Mouse (Mus musculus): ENCODE results near the gene Tmtc4.

The Tmtc4 gene

GRCm38 (mm10) chr14:122882201-122882639, 101.6 kb downstream of the Tmtc4 start:
- no peaks in the 10 kb centered on the region for H3K27me3 ChIP-seq (ENCODE audit: control insufficient read depth, insufficient read depth, low read length, poor library complexity, severe bottlenecking)
- no peaks in the 10 kb centered on the region for H3K36me3 ChIP-seq (ENCODE audit: control insufficient read depth, insufficient read depth, low read length, poor library complexity, severe bottlenecking)
- no peak for DNase-seq (ENCODE audit: low read depth, low spot score)

- no peak for DNase-seq (ENCODE audit: low read depth, low spot score)
- Histone ChIP-seq H3K27me3 (ENCODE audit: control insufficient read depth, insufficient read depth, low read length, poor library complexity, severe bottlenecking) (no peaks in the 10 kb centered on the region), H3K36me3 (ENCODE audit: control insufficient read depth, insufficient read depth, low read length, poor library complexity, severe bottlenecking) (0 out of 2 replicates have a peak, but pooled peaks cover 2% of the 10 kb centered on the region)
Observed at GRCm38 (mm10) chr14:122881699-122882098, 102.1 kb downstream of the Tmtc4 start.

- DNase-seq (ENCODE audit: low read depth, low spot score): no peak
- H3K36me3 ChIP-seq (ENCODE audit: control insufficient read depth, insufficient read depth, low read length, poor library complexity, severe bottlenecking): 0 out of 2 replicates have a peak, but pooled peaks cover 3% of the 10 kb centered on the region
- no peaks in the 10 kb centered on the region for H3K27me3 ChIP-seq (ENCODE audit: control insufficient read depth, insufficient read depth, low read length, poor library complexity, severe bottlenecking)
Observed at GRCm38 (mm10) chr14:122880291-122880690, 103.5 kb downstream of the Tmtc4 start.

DNA sequence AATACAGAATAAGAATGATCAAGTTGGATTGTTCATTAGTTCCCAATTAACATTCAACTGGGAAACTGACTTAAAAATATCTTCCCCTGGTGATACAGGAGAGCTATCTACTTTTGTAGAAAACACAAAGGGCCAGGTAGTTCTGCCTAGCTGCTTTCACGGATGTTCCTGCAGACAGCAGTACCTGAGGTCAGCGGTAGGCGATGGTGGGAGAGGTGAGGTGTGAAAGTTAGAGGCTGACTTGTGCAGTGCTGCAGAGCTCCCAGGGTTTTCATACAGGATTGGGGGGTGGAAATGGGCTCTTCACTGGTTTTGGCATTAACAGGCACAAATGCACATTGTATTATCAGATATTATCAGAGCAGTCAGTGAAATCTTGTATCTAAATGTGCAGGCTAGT, 106.0 kb downstream of the Tmtc4 start:
- Histone ChIP-seq H3K27me3 (ENCODE audit: control insufficient read depth, insufficient read depth, low read length, poor library complexity, severe bottlenecking) (no peaks in the 10 kb centered on the region), H3K36me3 (ENCODE audit: control insufficient read depth, insufficient read depth, low read length, poor library complexity, severe bottlenecking) (0 out of 2 replicates have a peak, but pooled peaks cover 3% of the 10 kb centered on the region)
- DNase-seq (ENCODE audit: low read depth, low spot score): no peak

DNA sequence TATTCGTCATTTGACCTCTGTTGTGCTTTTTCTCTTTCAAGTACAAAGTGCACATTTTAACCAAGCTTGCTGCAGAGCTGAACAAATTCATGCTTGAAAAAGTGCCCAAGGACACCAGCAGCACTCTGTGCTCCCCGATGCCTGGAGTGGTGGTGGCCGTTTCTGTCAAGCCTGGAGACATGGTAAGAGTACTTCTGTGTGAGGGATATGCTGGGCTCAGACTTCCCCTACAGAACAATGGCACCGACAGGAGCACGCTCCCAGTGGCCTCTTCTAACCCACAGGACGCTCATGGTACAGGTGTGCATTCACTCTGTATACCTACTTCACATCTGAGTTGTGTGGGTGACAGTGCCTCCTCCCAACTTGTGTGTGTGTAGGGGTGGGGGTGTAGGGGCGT, 107.1 kb downstream of the Tmtc4 start:
- no peak for DNase-seq (ENCODE audit: low read depth, low spot score)
- no peaks in the 10 kb centered on the region for H3K27me3 ChIP-seq (ENCODE audit: control insufficient read depth, insufficient read depth, low read length, poor library complexity, severe bottlenecking)
- 0 out of 2 replicates have a peak, but pooled peaks cover 3% of the 10 kb centered on the region for H3K36me3 ChIP-seq (ENCODE audit: control insufficient read depth, insufficient read depth, low read length, poor library complexity, severe bottlenecking)

- Histone ChIP-seq H3K36me3 (ENCODE audit: control insufficient read depth, insufficient read depth, low read length, poor library complexity, severe bottlenecking) (0 out of 2 replicates have a peak, but pooled peaks cover 3% of the 10 kb centered on the region), H3K27me3 (ENCODE audit: control insufficient read depth, insufficient read depth, low read length, poor library complexity, severe bottlenecking) (no peaks in the 10 kb centered on the region)
- peak; percentile 79 for DNase-seq (ENCODE audit: low read depth, low spot score)
Observed at GRCm38 (mm10) chr14:122876163-122876562, 107.7 kb downstream of the Tmtc4 start.

- Histone ChIP-seq H3K36me3 (ENCODE audit: control insufficient read depth, insufficient read depth, low read length, poor library complexity, severe bottlenecking) (0 out of 2 replicates have a peak, but pooled peaks cover 3% of the 10 kb centered on the region), H3K27me3 (ENCODE audit: control insufficient read depth, insufficient read depth, low read length, poor library complexity, severe bottlenecking) (no peaks in the 10 kb centered on the region)
- DNase-seq (ENCODE audit: low read depth, low spot score): no peak
Observed at GRCm38 (mm10) chr14:122875636-122876035, 108.2 kb downstream of the Tmtc4 start.

DNA sequence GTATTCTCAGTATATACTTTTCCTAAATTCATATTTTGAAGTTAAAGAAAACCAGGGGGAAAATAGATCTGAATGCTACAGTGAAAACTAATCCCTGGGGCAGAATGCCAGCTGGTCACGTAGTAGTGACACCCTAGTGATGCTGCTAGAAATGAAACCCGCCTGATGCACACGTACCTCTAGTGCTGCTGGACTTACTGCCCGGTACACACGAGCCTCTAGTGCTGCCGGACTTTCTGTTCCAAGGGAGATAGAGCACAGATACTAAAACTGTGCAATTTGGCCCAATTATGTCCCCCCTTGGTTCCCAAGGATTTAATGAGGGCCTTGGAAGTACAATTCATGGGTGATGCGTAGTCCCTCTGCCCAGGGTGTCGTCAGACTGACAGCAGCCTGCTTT, 108.8 kb downstream of the Tmtc4 start:
- 0 out of 2 replicates have a peak, but pooled peaks cover 3% of the 10 kb centered on the region for H3K36me3 ChIP-seq (ENCODE audit: control insufficient read depth, insufficient read depth, low read length, poor library complexity, severe bottlenecking)
- no peaks in the 10 kb centered on the region for H3K27me3 ChIP-seq (ENCODE audit: control insufficient read depth, insufficient read depth, low read length, poor library complexity, severe bottlenecking)
- no peak for DNase-seq (ENCODE audit: low read depth, low spot score)

GRCm38 (mm10) chr14:122872612-122873011, 111.2 kb downstream of the Tmtc4 start:
- Histone ChIP-seq H3K27me3 (ENCODE audit: control insufficient read depth, insufficient read depth, low read length, poor library complexity, severe bottlenecking) (no peaks in the 10 kb centered on the region), H3K36me3 (ENCODE audit: control insufficient read depth, insufficient read depth, low read length, poor library complexity, severe bottlenecking) (0 out of 2 replicates have a peak, but pooled peaks cover 3% of the 10 kb centered on the region)
- no peak for DNase-seq (ENCODE audit: low read depth, low spot score)

DNA sequence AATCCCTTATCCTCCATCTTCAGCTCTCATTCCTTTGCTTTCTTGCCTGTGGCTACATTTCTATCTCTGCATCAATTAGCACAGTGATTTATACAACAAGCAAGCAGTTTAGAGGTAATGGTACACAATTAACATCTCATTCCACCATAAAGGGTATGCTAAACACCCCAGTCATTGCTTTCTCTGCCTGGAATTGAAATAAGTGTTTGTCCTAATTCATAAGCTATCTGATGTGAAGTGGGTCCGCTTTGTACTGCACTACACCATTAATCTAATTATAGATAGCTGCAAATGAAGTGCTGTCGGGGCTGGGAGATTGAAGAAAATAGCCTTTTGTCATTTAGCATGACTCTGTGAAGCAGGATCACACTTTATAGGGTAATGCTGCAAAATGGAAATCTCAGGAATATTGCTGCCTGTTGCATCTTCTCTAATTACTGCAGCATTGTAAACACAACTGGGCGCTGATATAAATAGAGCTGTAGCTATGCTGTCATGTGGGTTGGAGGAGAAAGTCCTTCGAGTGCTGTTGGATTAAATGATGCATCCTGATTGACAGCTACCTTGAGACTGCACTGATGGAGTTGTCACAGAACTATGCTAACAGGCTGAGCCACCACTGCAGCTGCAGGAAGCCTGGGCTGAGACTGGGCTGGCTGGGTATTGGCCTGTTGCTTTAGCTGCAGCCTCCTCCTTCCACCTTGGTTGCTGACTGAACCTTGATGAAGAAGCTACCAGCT, 111.8 kb downstream of the Tmtc4 start:
- DNase-seq (ENCODE audit: low read depth, low spot score): no peak
- H3K27me3 ChIP-seq (ENCODE audit: control insufficient read depth, insufficient read depth, low read length, poor library complexity, severe bottlenecking): no peaks in the 10 kb centered on the region
- 0 out of 2 replicates have a peak, but pooled peaks cover 3% of the 10 kb centered on the region for H3K36me3 ChIP-seq (ENCODE audit: control insufficient read depth, insufficient read depth, low read length, poor library complexity, severe bottlenecking)

GRCm38 (mm10) chr14:122869831-122870230, 114.0 kb downstream of the Tmtc4 start:
- Histone ChIP-seq H3K27me3 (ENCODE audit: control insufficient read depth, insufficient read depth, low read length, poor library complexity, severe bottlenecking) (no peaks in the 10 kb centered on the region), H3K36me3 (ENCODE audit: control insufficient read depth, insufficient read depth, low read length, poor library complexity, severe bottlenecking) (no peaks in the 10 kb centered on the region)
- no peak for DNase-seq (ENCODE audit: low read depth, low spot score)

All from splenic B cell, adult 2 months (primary cell).